Mouse (Mus musculus) frontal cortex, postnatal 36 days (tissue): ENCODE measurements around the gene Coro1a.
A peak's percentile ranks its signal among the peaks of the same experiment; 100 is the strongest.
"Not testable (repeated sequence)": the region's sequence is repeated elsewhere in the genome, so short reads cannot be mapped to it uniquely, and the experiment has no call there.

ENCODE experiments used
- DNase-seq, 2 experiments: peaks; one replicate each; pipeline ENCODE4 v3.0.0; 2022; ENCODE audit warnings: low spot score in 2 of 2

Coro1a gene

DNA sequence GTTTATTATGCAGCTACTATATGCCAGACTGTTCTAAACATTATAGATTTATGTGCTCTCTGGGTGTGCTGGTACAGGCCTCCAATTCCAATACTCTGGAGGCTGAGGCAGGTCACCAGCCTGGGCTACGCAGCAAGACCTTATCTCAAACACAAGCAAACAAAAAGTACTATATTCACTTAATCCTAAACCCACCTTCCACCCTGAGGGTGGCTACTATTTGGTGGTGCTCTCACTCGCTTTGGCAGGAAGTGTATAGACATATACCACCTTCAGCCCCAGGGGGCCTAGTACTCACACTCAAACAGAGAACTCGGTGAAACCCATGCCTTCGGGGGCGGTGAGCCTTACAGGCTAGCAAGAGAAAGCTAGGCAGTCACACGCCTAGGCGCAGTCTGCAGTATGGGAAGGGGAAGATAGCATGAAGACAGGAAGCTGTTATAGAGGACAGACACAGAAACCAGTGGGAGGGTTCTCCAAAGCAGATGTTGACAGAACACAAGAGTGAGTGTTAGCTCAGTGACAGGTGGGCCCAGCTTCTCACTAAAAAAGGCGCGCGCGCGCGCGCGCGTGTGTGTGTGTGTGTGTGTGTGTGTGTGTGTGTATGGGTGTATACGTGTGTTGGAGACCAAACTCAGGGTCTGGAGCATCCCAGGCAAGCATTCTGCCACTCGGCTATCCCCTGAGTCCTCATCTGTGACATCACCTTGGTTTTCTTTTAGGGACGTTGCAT lies at the start of gene Coro1a:
Gene Coro1a (minus strand): TSS at position 346 of the 733 bp plus-strand sequence.
- DNase-seq, result no peak

DNA sequence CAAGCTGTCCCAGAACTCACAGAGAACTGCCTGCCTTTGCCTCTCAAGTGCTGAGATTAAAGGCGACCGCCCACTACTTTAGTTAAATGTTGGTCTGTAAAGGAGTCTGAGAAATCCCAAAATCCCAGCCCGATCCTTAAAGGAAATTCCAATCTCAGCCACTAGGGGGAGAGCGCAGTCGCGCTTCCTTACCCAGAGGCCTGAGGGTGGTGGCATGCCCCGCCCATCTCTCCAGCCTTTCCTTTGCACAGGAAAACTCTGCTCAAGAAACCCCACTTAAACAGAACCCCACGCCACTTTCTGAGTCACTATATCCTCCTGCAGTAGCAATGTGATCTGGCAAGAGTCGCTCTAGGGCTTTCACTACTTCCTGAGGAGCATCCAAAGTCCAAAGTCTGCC lies 47.3 kb upstream of the Coro1a start:
- peak; percentile 70 to 82 for DNase-seq

DNA sequence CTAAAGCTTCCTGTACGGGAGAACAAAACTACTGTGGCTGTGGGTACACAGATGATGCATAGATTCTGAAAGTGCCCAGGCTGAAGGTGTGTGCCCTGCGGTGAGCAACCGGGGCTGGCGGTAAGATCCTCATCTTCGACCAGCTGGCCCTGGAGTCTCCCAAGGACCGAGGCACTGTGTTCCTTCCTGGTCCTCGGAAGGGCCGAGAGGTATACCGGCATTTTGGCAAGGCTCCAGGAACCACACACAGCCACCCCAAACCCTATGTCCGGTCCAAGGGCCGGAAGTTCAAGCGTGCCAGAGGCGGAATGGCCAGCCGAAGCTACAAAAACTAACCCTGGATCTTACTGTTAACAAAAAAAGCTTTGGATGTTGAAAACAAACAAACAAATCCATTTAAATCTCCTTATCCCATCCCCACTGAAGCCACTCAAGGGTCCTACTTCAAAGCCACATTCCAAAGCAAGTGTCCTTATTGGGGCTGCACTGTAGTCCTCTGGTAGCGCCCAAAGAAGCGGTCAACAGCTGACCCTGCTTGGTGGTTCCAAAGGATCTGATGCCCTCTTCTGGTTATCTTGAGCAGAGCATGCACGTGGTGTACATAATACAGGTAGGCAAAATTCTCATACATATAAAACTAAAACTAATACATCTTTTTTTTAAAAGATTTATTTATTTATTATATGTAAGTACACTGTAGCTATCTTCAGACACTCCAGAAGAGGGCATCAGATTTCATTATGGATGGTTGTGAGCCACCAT lies 42.2 kb upstream of the Coro1a start:
- DNase-seq, result no peak

DNA sequence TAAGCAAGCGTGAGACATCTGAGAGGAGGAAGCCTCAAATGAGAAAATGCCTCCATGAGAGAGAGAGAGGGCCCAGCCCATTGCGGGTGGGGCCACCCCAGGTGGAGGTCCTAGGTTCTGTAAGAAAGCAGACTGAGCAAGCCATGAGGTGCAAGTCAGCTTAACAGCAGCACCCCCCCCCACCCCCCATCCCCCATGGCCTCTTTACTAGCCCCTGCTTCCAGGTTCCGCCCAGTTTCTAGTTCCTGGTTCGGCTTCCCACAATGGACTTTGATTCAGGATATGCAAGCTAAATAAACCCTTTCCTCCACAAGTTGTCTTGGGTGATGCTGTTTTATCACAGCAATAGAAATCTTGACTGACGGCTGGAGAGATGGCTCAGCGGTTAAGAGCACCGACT lies 41.2 kb upstream of the Coro1a start:
- no peak for DNase-seq

DNA sequence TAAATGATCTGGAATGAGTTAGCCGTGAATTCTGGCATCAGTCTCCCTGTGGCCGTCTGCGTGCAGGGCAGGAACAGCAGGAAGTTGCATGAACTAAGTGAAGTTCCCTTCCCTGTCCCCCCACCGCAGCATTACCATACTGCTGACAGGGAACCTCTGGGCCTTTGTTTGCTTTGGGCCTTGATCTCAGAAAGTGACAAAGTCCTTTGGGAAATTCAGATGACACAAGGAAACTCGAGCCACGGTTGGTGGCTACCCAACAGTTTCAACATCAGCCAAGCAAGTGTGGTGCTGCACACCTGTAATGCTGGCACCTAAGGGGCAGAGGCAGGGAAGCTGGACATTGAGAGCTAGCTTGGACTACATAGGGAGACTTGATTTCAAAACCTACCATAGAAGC lies 39.2 kb upstream of the Coro1a start:
- DNase-seq, result no peak

DNA sequence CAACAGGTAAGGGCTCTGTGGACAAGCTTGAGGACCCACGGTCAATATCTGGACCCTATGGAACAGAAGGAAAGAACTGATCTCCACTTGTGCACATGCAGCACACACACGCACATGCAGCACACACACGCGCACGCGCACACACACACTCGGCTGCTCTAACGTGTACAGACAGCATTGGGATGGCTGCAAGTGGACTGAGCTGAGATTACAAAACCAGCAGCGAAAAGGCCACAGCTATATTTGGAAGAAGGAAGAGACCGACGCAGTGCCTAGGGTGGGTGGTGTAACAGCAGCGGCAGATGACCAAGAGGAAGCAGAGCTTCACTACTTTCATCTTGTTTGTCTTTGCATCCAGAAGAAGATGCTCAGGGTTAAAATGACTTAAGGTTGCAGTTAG lies 38.5 kb upstream of the Coro1a start:
- no peak for DNase-seq

DNA sequence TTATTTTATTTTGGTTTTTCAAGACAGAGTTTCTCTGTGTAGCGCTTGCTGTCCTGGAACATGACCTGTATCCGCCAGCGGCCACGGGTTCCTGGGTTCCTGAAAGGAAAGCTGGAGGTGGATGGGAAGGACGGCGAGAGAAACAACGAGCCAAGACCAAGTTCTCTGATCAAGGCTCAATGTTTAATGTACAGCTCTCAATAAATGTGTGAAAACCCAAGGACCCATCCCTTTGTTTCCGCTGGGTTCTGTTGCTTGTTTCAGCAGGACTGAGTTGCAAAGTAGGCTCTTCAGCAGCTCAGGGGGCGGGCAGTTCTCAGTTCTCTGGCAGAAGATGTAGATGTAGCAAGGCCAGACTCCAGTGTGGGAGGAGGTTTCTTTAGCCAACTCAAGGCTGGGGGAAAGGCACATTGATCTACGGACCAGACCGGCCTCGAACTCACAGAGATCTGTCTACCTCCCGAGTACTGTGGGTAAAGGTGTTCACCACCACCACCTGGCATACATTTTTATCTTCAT lies 34.4 kb upstream of the Coro1a start:
- DNase-seq, result no peak

DNA sequence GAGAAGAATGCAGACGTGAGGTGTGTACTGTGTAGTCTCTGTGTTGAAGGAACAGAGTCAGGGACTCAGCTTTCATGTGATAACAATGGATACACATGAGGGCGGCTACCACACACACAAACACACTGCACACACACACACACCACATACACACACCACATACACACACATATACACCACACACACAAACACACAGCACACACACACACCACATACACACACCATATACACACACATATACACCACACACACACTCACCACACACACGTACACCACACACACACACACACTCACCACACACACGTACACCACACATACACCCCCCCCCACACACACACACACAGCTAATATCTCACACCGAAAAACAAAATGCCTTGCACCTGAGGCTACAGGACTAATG lies 33.9 kb upstream of the Coro1a start:
- no peak for DNase-seq

DNA sequence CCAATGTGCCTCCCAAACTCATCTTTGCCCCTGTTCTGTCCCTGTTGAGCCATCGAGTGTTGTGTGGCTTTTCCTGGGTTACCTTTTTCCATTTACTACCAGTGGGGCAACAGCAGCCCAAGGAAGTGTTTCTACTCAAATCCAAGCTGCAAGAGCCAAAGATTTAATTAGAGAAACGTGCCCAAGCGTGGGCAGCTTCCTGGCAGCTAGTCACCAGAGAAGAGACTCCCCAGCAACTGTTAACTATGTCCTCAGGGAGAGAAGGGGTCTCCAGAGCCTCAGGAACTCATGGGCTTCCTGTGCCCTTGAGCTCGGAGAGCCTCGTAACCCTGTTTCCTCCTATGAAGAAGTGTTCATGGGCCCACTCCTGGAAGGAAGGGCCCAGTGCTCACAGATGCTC lies 33.4 kb upstream of the Coro1a start:
- DNase-seq, result no peak

DNA sequence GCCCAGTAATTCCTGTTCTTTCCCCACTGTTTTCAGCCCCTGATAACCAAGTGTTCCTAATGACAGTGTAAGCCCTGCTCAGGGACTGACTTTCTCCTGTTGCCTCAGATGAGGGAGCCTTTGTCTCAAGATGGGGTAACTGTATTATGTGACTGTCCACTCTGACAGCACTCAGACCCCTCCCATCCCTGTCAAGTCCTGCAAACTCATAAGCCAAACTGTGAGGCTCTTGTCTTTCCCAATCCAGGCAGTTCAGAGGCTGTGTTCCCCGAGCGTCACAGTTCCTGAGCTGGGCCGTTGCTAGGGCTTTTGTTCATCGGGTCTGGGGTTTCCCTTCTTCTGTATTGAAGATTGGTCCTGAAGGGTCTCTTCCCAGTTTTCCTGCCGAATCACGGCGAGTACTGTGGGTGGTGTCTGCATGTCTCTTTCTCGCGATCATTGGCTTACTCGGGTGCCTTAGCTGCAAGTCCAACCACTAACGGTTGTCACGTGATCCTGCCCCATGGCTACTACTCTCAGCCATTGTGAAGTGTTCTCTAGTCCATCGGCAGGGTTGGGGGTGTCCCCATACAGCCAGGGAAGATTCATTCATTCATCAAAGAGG lies 32.6 kb upstream of the Coro1a start:
- no peak for DNase-seq

DNA sequence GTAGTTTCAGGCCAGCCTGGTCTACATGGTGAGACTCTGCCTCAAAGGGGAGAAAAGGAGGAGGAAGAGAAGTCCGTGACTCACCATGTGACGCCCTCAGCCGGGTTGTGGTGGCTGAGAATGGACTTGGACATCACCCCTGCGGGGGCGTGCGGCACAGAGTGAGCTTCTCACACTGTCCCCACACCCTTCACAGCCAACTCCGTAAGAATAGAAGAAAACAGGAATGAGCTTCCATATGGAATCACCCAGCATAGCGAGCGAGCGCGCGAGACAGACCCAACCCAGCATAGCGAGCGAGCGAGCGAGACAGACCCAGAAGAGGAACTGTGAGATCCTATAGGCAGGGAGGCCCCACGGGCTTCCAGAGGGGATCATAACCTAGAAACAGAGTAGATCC lies 32.0 kb upstream of the Coro1a start:
- peak in 1 of 2 experiments; percentile 83 for DNase-seq

DNA sequence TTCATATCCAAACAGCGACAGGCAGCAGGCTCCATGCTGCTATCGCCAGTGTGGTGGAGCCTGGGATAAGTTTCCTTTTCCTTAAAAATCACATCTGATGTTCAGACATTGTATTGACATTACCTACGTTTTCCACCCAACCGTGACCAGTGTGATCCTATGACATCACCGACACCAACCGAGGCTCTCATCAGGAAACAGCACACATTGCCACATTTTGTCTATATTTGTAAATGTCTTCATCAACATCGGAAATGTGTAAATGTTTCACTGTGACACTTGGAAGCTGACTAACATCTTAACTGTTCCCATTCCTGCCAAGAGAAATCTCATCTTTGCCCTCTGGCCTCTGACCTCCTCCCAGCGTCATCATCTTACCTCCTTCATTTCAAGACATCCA lies 28.5 kb upstream of the Coro1a start:
- DNase-seq, result no peak

DNA sequence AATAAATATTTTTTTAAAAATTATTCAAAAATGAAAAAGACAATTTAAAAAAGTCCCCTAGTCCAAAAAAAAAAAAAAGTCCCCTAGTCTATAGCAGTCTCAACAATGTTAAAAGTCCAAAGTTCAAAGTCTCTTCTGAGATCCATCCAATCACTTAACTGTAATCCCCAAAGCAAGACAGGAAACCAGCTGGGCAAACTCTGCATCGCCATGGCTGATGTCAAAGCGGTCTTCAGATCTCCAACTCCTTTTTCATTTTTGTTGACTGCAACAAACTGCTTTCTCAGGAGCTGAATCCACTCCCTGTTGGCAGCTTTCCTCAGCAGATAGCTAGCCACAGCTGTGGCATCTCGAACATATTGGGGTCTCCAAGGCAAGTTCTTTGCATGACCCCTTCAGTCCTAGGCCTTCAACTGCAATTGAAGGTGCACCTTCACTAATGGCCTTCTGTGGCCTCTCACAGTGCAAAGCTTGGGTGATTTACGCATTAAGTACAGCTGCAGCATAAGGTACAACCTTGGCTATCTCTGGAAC lies 22.7 kb upstream of the Coro1a start:
- DNase-seq, result not testable (repeated sequence)

DNA sequence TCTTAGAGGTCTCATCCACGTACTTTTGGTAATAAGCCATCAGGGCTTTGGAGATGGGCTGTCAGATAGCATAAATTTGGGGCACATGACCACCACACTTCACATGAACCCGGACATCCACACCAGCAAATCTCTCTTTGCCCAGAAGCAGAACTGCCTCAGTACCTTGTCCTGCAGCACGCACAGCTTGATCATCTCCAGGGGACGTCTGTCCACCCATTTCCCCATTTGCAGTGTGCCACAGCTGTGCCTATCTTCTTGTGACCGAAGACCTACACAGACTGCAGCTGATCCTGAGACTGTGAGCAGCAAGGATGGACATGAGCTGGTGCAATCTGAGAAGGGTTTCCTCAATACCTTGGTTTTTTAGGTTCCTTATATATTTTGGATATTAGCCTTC lies 18.1 kb upstream of the Coro1a start:
- DNase-seq, result no peak

DNA sequence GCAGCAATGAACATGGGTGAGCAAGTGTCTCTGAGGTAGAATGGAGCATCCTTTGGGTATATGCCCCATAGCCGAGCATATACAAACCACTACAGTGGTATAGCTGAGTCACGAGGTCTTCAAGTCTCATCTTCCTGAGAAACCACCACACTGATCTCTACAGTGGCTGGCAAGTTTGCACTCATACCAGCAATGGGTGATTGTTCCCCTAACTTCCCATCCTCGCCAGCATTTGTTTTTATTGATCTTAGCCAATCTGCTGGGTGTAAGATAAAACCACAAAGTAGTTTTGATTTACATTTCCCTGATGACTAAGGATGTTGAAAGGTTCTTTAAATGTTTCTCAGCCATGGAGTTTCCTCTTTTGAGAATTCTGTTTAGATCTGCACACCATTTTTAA lies 17.5 kb upstream of the Coro1a start:
- no peak for DNase-seq

DNA sequence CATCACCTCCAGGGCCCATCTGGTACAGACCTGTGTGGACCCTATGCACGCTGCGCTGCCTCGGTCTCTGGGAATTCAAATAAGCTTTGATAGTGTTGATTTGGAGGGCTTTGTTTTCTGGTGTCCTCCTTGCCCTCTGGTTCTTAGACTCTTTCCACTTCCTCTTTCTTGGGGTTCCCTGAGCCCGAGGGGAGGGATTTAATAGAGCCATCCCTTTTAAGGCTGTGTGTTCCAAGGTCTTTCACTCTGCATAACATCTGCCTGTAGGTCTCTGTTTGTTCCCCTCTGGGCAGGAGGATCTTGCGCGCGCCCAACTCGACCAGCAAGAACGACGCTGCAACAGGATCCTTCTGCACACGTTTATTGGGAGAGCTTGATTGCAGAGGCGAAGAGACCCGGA lies 14.0 kb upstream of the Coro1a start:
- no peak for DNase-seq

DNA sequence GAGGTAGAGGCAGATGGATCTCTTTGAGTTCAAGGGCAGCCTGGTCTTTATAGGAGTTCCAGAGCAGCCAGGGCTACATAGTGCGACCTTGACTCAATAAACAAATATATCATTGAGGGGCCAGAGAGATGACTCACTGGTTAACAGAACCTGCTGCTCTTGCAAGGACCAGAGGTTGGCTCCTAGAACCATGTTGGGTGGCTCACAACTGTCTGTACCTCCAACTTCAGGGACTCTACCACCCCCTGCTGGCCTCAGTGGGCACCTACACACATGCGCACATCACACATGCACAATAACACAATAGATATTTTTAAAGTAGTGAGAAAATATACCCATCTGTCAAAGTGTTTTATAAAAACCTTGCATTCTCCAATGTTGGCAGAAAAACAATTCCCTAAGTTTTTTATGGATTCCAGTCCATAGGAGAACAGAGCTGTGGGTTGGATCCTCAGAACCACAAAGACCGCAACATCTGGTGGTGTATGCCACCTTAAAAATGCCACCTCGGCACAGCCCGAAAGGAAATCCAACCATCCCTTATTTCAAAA lies 11.3 kb upstream of the Coro1a start:
- no peak for DNase-seq

DNA sequence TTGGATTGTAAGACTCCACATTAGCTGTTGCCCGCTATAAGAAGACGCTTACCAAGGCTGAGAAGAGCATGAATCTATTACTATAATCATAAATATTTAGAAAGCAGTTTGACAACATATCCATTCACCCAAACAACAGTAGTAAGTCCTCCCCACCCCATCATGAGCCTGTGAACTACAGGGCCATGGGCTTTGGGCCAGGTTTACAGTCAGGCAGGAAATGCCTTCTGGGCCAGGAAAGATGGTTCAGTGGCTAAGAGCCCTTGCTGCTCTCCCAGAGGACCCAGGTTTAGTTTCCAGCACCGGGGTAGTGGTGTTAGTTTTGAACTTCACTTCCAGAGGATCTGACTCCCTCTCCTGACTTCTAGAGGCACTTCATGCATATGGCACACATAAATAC lies 10.0 kb upstream of the Coro1a start:
- no peak for DNase-seq

DNA sequence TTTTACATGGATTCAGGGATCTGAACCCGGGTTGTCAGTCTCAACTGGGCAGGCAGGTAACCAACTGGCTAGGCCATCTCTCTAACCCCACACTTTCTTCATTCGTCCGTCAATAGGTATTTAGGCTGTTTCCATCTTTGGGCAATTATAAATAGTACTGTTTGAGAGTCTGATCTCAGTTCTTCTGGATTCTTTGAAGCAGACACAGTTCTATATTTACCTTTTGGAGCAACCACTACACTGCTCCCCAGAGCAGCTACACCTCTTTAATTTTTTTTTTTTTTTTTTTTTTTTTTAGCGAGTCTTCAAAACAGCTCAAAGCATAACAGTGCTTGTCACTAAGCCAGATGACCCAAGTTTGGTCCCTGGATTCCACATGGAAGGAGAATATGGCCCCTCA lies 8.1 kb upstream of the Coro1a start:
- no peak for DNase-seq

DNA sequence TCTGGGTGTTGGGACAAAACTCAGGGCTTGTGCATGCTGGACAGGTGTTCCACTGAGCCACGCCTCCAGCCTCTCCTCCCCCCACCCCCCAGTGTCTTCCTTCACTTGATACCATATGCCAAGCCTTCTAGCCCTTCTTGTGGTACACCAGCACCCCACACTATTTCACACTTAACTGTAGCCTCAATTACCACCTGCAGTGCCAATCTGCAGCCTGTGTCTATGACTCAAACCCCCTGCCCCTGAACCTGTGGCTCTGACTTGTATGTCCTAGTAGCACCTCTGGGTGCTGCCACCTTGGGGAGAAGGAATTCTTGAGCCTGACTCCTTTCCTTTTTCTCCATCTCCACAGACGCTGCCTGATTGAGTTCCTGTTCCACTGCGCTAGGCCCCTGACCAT lies 4.3 kb upstream of the Coro1a start:
- DNase-seq, result no peak

DNA sequence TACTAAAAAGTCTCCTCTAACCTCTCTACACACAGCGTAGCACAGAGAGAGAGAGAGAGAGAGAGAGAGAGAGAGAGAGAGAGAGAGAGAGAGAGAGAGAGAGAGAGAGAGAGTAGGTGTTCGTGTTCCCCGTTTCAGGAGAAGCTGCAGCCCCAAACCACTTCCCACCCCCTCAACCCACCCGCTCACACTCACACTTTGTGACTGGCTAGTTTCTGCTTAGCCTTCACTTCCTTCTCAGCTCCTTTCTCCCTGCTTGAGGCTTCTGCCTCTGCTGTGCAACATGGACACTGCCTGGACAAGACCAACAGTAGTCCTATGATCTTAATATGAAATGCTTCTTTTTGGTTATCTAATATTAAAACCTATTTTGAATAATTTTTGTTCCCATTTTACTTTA lies 2.7 kb upstream of the Coro1a start:
- no peak for DNase-seq
